Mouse (Mus musculus): ENCODE results near the gene Arl6ip4.

DNA sequence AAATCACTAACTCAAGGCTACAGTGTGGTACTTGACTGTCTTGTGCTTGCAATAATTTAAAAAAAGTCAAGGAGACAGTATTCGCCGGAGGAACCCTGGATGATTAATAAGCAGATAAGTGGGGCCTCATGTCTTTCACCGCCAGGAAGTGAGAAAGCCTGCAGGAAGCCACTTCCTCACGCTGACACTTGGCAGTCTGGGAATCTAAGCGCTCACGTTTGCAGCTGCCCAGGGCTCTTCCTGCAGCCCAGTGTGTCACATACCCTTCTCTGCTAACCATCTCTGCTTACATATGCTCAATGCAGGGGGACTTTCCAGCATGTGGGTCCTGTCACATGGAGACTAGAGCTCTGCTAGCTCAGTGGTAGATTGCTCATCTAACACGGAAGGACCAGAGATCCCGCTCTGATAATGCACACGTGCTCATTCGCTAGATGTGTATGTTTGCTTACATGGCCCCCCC lies 41.0 kb upstream of the Arl6ip4 start:
- TF ChIP-seq CTCF (IDR thresholded peaks at IDR 0.05; ENCODE audit: insufficient read depth, low read length) = no peak
- TF ChIP-seq POLR2A (IDR thresholded peaks at IDR 0.05; ENCODE audit: borderline replicate concordance, extremely low read depth, low read depth, low read length) = no peak
